In the genomic region with DNA sequence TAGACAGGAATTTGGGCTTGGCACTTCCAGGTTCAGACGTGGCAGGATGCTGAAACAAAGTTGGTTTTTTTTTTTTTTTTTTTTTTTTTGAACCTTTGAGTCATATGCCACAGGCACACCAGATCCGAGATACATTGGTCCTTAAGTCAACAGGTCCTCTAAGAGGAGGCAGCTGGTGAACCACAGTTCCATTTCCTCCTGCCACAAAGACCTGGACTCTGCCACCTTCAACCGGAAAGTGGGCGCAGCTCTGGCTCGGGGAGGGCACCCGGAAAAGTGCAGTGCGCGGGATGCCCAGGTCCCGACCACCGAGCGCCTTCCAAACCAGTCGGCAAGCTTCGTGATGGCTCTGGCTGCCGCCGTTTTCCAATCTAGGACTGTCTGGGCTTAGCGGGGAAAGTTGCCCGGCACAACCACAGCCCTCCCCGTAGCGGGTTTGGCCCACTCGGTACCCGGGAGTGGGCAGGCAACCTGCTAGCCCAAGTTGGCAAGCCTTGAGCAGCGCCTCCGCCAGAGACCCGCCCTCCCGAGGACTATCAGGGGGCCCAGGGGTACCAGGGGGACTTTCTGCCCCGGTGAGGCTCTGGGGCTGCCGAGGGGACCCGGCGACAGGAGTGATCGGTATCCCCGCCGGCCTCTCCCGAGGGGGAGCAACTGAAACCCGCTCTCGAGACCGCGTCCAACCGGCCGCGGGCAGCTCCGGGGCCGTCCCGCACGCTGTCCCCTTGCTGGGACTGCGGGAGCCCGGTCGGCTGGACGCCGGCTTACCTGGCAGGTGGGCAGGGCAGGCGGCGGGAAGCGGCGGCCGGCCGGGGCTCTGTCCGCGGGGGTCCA, we compare ENCODE assay signal across 8 mouse cellular contexts. TPM values are rescaled to one million over a fixed set of nuclear protein-coding genes. Genes with fewer than 3 reads are reported as not detected.
DNase-seq lines count a peak whose midpoint lies in the region; ATAC-seq and TF ChIP-seq lines count a peak whose summit lies in the region.

No protein-coding gene starts in this region.

- no peak for TF ChIP-seq EP300 in heart, postnatal 0 days (IDR thresholded peaks at IDR 0.05; ENCODE audit: low read depth)
- no peak for TF ChIP-seq EP300 in stomach, postnatal 0 days (optimal IDR thresholded peaks at IDR 0.05)

- intact Hi-C loops in gastrocnemius, postnatal 14 days (cut with DNase I; ENCODE audit: low total_unique reads): no loop called here

- no peaks in the 10 kb centered on the region for H3K9me3 ChIP-seq in heart, postnatal 0 days (replicated peaks; ENCODE audit: control insufficient read depth, low read length)
- H3K9me3 ChIP-seq in midbrain, embryonic 12.5 days: no peaks in the 10 kb centered on the region
- H3K9me3 ChIP-seq in stomach, postnatal 0 days (ENCODE audit: control insufficient read depth, low read length): no peaks in the 10 kb centered on the region

- H3K4me2 ChIP-seq in heart, postnatal 0 days (ENCODE audit: low read depth, low read length): peak overlapping the region; percentile 99
- H3K4me2 ChIP-seq in midbrain, embryonic 12.5 days (replicated peaks): peak overlapping the region; percentile 100
- H3K4me2 ChIP-seq in stomach, postnatal 0 days (replicated peaks; ENCODE audit: low read depth): peak overlapping the region; percentile 99

- peak; percentile 32 for ATAC-seq in CD4-positive, CD25-positive, alpha-beta regulatory T cell, adult 4 months
- ATAC-seq in heart, postnatal 0 days (ENCODE audit: insufficient read depth, low read depth): peak; percentile 27; the same call in 1 of the 2 replicates
- peak; percentile 76 for ATAC-seq in midbrain, embryonic 12.5 days (ENCODE audit: low FRiP score, low read depth)
- peak; percentile 73 for ATAC-seq in stomach, postnatal 0 days (ENCODE audit: low FRiP score, low TSS enrichment)

- peaks cover 34% of the 10 kb centered on the region for H3K27me3 ChIP-seq in heart, postnatal 0 days (ENCODE audit: control insufficient read depth, insufficient read depth, low read length)
- peaks cover 36% of the 10 kb centered on the region for H3K27me3 ChIP-seq in midbrain, embryonic 12.5 days
- H3K27me3 ChIP-seq in stomach, postnatal 0 days (ENCODE audit: control insufficient read depth, insufficient read depth, low read length): no peaks in the 10 kb centered on the region

- H3K4me1 ChIP-seq in heart, postnatal 0 days (ENCODE audit: control insufficient read depth, insufficient read depth): 0 out of 2 replicates have a peak, but pooled peaks cover 4% of the 10 kb centered on the region
- peaks cover 7% of the 10 kb centered on the region; the same call in 1 of the 2 replicates for H3K4me1 ChIP-seq in midbrain, embryonic 12.5 days
- H3K4me1 ChIP-seq in stomach, postnatal 0 days (replicated peaks; ENCODE audit: control insufficient read depth, insufficient read depth): no peaks in the 10 kb centered on the region

- TF ChIP-seq CTCF in heart, postnatal 0 days (IDR thresholded peaks at IDR 0.05; ENCODE audit: low read depth): no peak
- no peak for TF ChIP-seq CTCF in stomach, postnatal 0 days (IDR thresholded peaks at IDR 0.05; ENCODE audit: low read depth)

- H3K4me3 ChIP-seq in heart, postnatal 0 days (ENCODE audit: low read depth, low read length): peak overlapping the region; percentile 64
- H3K4me3 ChIP-seq in midbrain, embryonic 12.5 days: peak overlapping the region; percentile 79
- peak overlapping the region; percentile 78 for H3K4me3 ChIP-seq in stomach, postnatal 0 days (ENCODE audit: low read depth, low read length)

- no peak overlapping the region for H3K27ac ChIP-seq in heart, postnatal 0 days (ENCODE audit: low read depth)
- H3K27ac ChIP-seq in midbrain, embryonic 12.5 days (replicated peaks): no peak overlapping the region
- peak overlapping the region; percentile 61 for H3K27ac ChIP-seq in stomach, postnatal 0 days (replicated peaks)

- no peaks in the 10 kb centered on the region for H3K36me3 ChIP-seq in heart, postnatal 0 days (replicated peaks; ENCODE audit: control insufficient read depth, insufficient read depth, low read length)
- H3K36me3 ChIP-seq in midbrain, embryonic 12.5 days: no peaks in the 10 kb centered on the region
- no peaks in the 10 kb centered on the region for H3K36me3 ChIP-seq in stomach, postnatal 0 days (ENCODE audit: control insufficient read depth, insufficient read depth, low read length)

- 1% methylated on average over 36 of the region's 57 CpGs for WGBS in heart, postnatal 0 days
- WGBS in midbrain, embryonic 12.5 days: under 1% methylated on average over 56 of the region's 57 CpGs
- under 1% methylated on average over 45 of the region's 57 CpGs for WGBS in stomach, postnatal 0 days

- H3K9ac ChIP-seq in heart, postnatal 0 days (replicated peaks; ENCODE audit: low read depth, low read length): 0 out of 2 replicates have a peak overlapping the region, but pooled peaks have one; percentile 27
- H3K9ac ChIP-seq in midbrain, embryonic 12.5 days (replicated peaks): peak overlapping the region; percentile 59
- peak overlapping the region; percentile 73 for H3K9ac ChIP-seq in stomach, postnatal 0 days (ENCODE audit: low read length)

- peak; percentile 5 for DNase-seq in gastrocnemius, postnatal 14 days
- no peak for DNase-seq in gastrocnemius, postnatal 25 days
- DNase-seq in embryo, embryonic 10 days (ENCODE audit: low spot score): peak; percentile 32
- DNase-seq in heart, postnatal 0 days (ENCODE audit: low spot score): no peak
- peak; percentile 17 to 35 for DNase-seq in layer of hippocampus, postnatal 25 days (ENCODE audit: extremely low spot score in 1 of 2, low spot score in 1 of 2)
- peak; percentile 57 for DNase-seq in stomach, postnatal 0 days (ENCODE audit: low spot score)

RNA-seq across cellular contexts. Expression of a gene that starts 0.8 kb away (rescaled TPM):
- total RNA-seq in gastrocnemius, postnatal 14 days (2021): not detected
- not detected for total RNA-seq in gastrocnemius, postnatal 25 days (2021)
- under 1 TPM in 1 of 2 experiments, not detected in 1; 0.42 TPM for polyA plus RNA-seq in CD4-positive, CD25-positive, alpha-beta regulatory T cell, adult 4 months (2017; shearing (Covaris generic))
- total RNA-seq in heart, postnatal 0 days (2014; rRNA removed; ENCODE audit: low replicate concordance): 0.70 TPM in 1 of 2 replicates, not detected in the other
- polyA plus RNA-seq in heart, postnatal 0 days (2015; fragmentation: Nextera tagmentation; extraction: Ambion mirVana): 0.07 and 0.37 TPM in 2 replicates
- 1 to 10 TPM; 4.3 to 7.8 TPM for total RNA-seq in layer of hippocampus, postnatal 25 days (2021)
- 0.71 and 2.0 TPM in 2 replicates for polyA plus RNA-seq in midbrain, embryonic 12.5 days (2016; fragmentation: Nextera tagmentation; extraction: Ambion mirVana)
- 11.3 and 12.4 TPM in 2 replicates for polyA plus RNA-seq in stomach, postnatal 0 days (2015; fragmentation: Nextera tagmentation; extraction: Ambion mirVana)

Comparison
In these comparisons a context has a peak if more than half of its experiments do, and no peak if none do; other contexts are left out.
1. DNase-seq: peak in gastrocnemius, postnatal 14 days (single experiment), embryo, embryonic 10 days (single experiment), layer of hippocampus, postnatal 25 days (2 of 2) and stomach, postnatal 0 days (single experiment); none in gastrocnemius, postnatal 25 days (single experiment) and heart, postnatal 0 days (single experiment).
2. Peak in every context shown above with its lines, with median percentiles within 50 percentile points of each other: ATAC-seq, H3K4me2 ChIP-seq, H3K4me3 ChIP-seq and H3K9ac ChIP-seq.